Mouse (Mus musculus): Measurements from ENCODE around the gene Fxyd5.

Gene Fxyd5

GRCm38 (mm10) chr7:30985357-30985756, 56.9 kb downstream of the Fxyd5 start:
- no peak for DNase-seq (ENCODE audit: low read depth, low spot score)
